Mouse (Mus musculus) inflammation-experienced regulatory T-cells, adult 6 months (primary cell): Measurements from ENCODE around the gene Gramd4. TPM values are rescaled to one million over a fixed set of nuclear protein-coding genes. Genes with fewer than 3 reads are reported as not detected.

Experiments used
- ATAC-seq: one replicate; pipeline ENCODE4 v1.8.0; 2017
- polyA plus RNA-seq, 3 experiments: library from polyadenylated mRNA; unstranded; fragments of 100-300 nt; shearing (Covaris generic); gene quantifications; one replicate each; pipeline ENCODE4 v1.2.1; 2017

Gene Gramd4
- polyA plus RNA-seq, 3 experiments from 2014 or later = 13.4 to 26.0 (median 22.9) TPM

DNA sequence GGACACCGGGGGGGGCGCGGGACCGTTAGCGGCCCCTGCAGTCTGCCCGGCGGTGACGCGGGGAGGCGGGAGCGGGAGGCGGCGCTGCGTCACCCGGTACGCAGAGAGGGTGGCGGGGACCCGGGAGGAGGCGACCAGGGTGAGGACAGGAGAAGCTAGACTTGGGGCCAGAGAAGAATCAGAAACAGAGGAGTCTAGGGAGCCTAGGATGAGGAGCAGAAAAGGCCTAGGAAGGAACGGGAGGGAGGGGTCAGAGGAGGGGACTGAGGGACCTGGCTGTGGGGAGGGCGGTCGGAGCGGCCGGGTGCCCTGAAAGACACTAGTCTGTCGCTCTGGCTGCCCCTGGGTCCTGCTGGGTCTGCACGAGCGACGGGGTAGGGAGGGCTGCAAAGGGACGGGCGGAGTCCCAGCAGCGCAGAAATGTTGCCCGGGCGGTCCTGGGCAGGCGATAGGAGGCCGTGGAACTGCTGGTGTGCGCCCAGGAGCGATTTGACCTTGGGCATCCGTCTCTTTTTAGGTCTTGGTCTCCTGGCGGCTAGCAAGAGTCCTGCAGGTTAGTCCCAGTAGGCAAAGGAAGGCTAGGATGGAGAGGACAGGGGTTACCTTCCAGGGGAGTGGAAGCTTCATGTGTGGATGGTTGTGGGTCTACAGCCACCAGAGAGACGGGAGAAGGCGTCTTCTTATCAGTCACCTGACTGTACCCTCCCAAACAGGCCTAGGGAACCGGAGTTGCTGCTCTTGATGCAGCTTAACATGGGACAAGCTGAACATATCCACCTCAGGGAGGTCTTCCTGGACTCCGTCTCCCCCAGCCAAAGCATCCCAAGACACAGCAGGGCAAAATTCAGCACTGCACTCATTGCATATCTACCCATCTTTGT is 128.4 kb downstream of the Gramd4 start, which contains the start of gene Cerk:
TSS of gene Cerk (minus strand) at position 453 of the 881 bp plus-strand sequence.
- ATAC-seq = peak; percentile 62

DNA sequence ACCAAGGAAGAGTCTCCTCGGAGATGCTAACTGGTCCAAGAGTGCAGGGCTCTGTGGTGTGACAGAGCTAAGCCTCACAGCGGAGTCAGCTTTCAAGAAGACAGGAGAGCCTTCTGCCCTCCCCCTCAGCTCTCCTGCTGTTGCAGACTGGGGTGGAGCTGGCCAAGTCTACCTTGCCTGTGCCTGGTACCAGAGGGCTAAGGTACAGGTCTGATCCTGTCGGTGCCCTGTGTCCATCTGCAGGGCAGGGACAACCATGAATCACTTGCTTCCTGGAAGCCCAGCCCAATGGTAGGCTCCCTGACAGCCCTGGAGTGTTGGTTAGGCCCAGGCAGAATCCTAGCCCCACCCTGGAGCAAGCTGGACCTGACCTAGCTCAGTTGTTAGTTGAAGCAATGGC is 129.2 kb downstream of the Gramd4 start:
- ATAC-seq = no peak

Other genes with a start within 250 kb of the Gramd4 start
- 10 to 100 TPM; 39.1 to 46.6 (median 43.7) TPM for gene Cdpf1, start 246.0 kb upstream of the Gramd4 start, polyA plus RNA-seq
- not detected for gene Pkdrej, start 236.0 kb upstream of the Gramd4 start, polyA plus RNA-seq
- gene Ttc38, start 225.4 kb upstream of the Gramd4 start, polyA plus RNA-seq = 10 to 100 TPM; 10.6 to 13.3 (median 12.6) TPM
- gene Gtse1, start 197.9 kb upstream of the Gramd4 start, polyA plus RNA-seq = 10 to 100 TPM in 1 of 3 experiments, 1 to 10 TPM in 2; 2.5 to 20.7 (median 2.9) TPM
- 10 to 100 TPM; 18.7 to 47.2 (median 39.6) TPM for gene Trmu, start 178.4 kb upstream of the Gramd4 start, polyA plus RNA-seq
- 1 to 10 TPM; 4.4 to 5.0 (median 4.7) TPM for gene Celsr1, start 23.9 kb upstream of the Gramd4 start, polyA plus RNA-seq
- gene Cerk, start 128.4 kb downstream of the Gramd4 start, polyA plus RNA-seq = 1 to 10 TPM; 2.3 to 6.6 (median 5.9) TPM
- gene Tbc1d22a, start 156.8 kb downstream of the Gramd4 start, polyA plus RNA-seq = 10 to 100 TPM; 10.6 to 12.5 (median 11.6) TPM